Mouse (Mus musculus) stomach, postnatal 0 days (tissue): ENCODE data around the gene Gm10959.

Experiments used
- CTCF ChIP-seq: IDR thresholded peaks from 2 replicates; pipeline ENCODE4 v1.5.1; 2016; ENCODE audit warnings: antibody characterized with exemption, low read depth, mild to moderate bottlenecking, moderate library complexity
- EP300 ChIP-seq: optimal IDR thresholded peaks from 2 replicates; pipeline ENCODE3; 2016; ENCODE audit warnings: antibody characterized with exemption

DNA sequence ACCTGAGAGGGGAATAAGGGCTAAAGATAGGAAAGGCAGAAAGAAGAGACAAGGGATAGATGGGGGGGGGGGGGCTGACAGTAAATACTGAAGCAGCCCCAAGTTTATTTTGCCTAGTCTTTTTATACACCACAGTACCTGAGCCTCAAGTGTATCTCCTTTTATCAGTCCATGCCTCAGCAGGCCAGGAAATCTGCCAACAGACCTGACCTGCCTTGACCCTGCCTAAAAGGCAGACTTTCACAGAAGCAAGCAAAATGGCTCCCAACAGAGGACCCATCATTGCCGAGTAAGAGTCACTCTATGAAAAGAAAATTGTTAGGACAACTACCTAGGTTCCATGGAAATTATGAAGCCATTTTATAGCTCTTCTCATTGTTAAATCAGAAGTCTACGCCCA is 11.3 kb downstream of the Gm10959 start:
- TF ChIP-seq CTCF (no peak), EP300 (no peak)
